Mouse (Mus musculus): ENCODE data around the gene Ank3. TPM values are rescaled to one million over a fixed set of nuclear protein-coding genes. Genes with fewer than 3 reads are reported as not detected.

Gene Ank3
- polyA plus RNA-seq, 1 experiment = 159 TPM

- no peak for DNase-seq (ENCODE audit: extremely low spot score in 1 of 2, low spot score in 1 of 2)
Observed at GRCm38 (mm10) chr10:69941001-69941400, 542.4 kb downstream of the Ank3 start.

- DNase-seq (ENCODE audit: extremely low spot score in 1 of 2, low spot score in 1 of 2) = no peak
Observed at GRCm38 (mm10) chr10:69944845-69945244, 546.3 kb downstream of the Ank3 start.

GRCm38 (mm10) chr10:69945870-69946269, 547.3 kb downstream of the Ank3 start:
- DNase-seq (ENCODE audit: extremely low spot score in 1 of 2, low spot score in 1 of 2) = no peak

- no peak for DNase-seq (ENCODE audit: extremely low spot score in 1 of 2, low spot score in 1 of 2)
Observed at GRCm38 (mm10) chr10:69946271-69946670, 547.7 kb downstream of the Ank3 start.

GRCm38 (mm10) chr10:69947093-69947492, 548.5 kb downstream of the Ank3 start:
- DNase-seq (ENCODE audit: extremely low spot score in 1 of 2, low spot score in 1 of 2) = no peak

- DNase-seq (ENCODE audit: extremely low spot score in 1 of 2, low spot score in 1 of 2) = no peak
Observed at GRCm38 (mm10) chr10:69950236-69950918, 551.8 kb downstream of the Ank3 start.

GRCm38 (mm10) chr10:69950919-69951236, 552.3 kb downstream of the Ank3 start:
- DNase-seq (ENCODE audit: extremely low spot score in 1 of 2, low spot score in 1 of 2) = no peak

- DNase-seq (ENCODE audit: extremely low spot score in 1 of 2, low spot score in 1 of 2) = no peak
Observed at GRCm38 (mm10) chr10:69951426-69951825, 552.9 kb downstream of the Ank3 start.

GRCm38 (mm10) chr10:69952316-69952715, 553.7 kb downstream of the Ank3 start:
- DNase-seq (ENCODE audit: extremely low spot score in 1 of 2, low spot score in 1 of 2) = no peak

- no peak for DNase-seq (ENCODE audit: extremely low spot score in 1 of 2, low spot score in 1 of 2)
Observed at GRCm38 (mm10) chr10:69954657-69955267, 556.2 kb downstream of the Ank3 start.

GRCm38 (mm10) chr10:69962226-69962625, 563.7 kb downstream of the Ank3 start:
- no peak for DNase-seq (ENCODE audit: extremely low spot score in 1 of 2, low spot score in 1 of 2)

- DNase-seq (ENCODE audit: extremely low spot score in 1 of 2, low spot score in 1 of 2) = peak in 1 of 2 experiments; percentile 57
Observed at GRCm38 (mm10) chr10:69962976-69963375, 564.4 kb downstream of the Ank3 start.

GRCm38 (mm10) chr10:69964611-69965010, 566.0 kb downstream of the Ank3 start:
- DNase-seq (ENCODE audit: extremely low spot score in 1 of 2, low spot score in 1 of 2) = peak in 1 of 2 experiments; percentile 86

- DNase-seq (ENCODE audit: extremely low spot score in 1 of 2, low spot score in 1 of 2) = no peak
Observed at GRCm38 (mm10) chr10:69965085-69965484, 566.5 kb downstream of the Ank3 start.

- no peak for DNase-seq (ENCODE audit: extremely low spot score in 1 of 2, low spot score in 1 of 2)
Observed at GRCm38 (mm10) chr10:69967994-69968393, 569.4 kb downstream of the Ank3 start.

GRCm38 (mm10) chr10:69979636-69980035, 581.1 kb downstream of the Ank3 start:
- no peak for DNase-seq (ENCODE audit: extremely low spot score in 1 of 2, low spot score in 1 of 2)

GRCm38 (mm10) chr10:69981386-69982097, 583.0 kb downstream of the Ank3 start:
- DNase-seq (ENCODE audit: extremely low spot score in 1 of 2, low spot score in 1 of 2) = no peak

- no peak for DNase-seq (ENCODE audit: extremely low spot score in 1 of 2, low spot score in 1 of 2)
Observed at GRCm38 (mm10) chr10:69982701-69983100, 584.1 kb downstream of the Ank3 start.

- DNase-seq (ENCODE audit: extremely low spot score in 1 of 2, low spot score in 1 of 2) = no peak
Observed at GRCm38 (mm10) chr10:69987496-69987895, 588.9 kb downstream of the Ank3 start.

- no peak for DNase-seq (ENCODE audit: extremely low spot score in 1 of 2, low spot score in 1 of 2)
Observed at GRCm38 (mm10) chr10:69997082-69997481, 598.5 kb downstream of the Ank3 start.

GRCm38 (mm10) chr10:70004058-70004457, 605.5 kb downstream of the Ank3 start:
- no peak for DNase-seq (ENCODE audit: extremely low spot score in 1 of 2, low spot score in 1 of 2)

GRCm38 (mm10) chr10:70004831-70005230, 606.3 kb downstream of the Ank3 start:
- no peak for DNase-seq (ENCODE audit: extremely low spot score in 1 of 2, low spot score in 1 of 2)

All from frontal cortex, adult 2 months (tissue).